Mouse (Mus musculus) C2C12 (cell line): Measurements from ENCODE around the gene Mcub.

ENCODE experiments used
- CTCF ChIP-seq: IDR thresholded peaks from one replicate; pipeline ENCODE4 v1.5.1; 2011; ENCODE audit not compliant: control insufficient read depth, insufficient read depth, insufficient read length
- FOSL1 ChIP-seq: IDR thresholded peaks from one replicate; pipeline ENCODE4 v1.8.0; 2011; ENCODE audit warnings: mild to moderate bottlenecking, low read length; ENCODE audit not compliant: poor library complexity, insufficient read depth, severe bottlenecking
- USF1 ChIP-seq: IDR thresholded peaks from one replicate; pipeline ENCODE4 v1.6.1; 2011; ENCODE audit warnings: low read depth, mild to moderate bottlenecking, control low read depth, moderate library complexity

GRCm38 (mm10) chr3:129940780-129941179 lies 29.2 kb downstream of the Mcub start:
- TF ChIP-seq CTCF: no peak
- TF ChIP-seq FOSL1: no peak
- TF ChIP-seq USF1: no peak
